In the genomic region with DNA sequence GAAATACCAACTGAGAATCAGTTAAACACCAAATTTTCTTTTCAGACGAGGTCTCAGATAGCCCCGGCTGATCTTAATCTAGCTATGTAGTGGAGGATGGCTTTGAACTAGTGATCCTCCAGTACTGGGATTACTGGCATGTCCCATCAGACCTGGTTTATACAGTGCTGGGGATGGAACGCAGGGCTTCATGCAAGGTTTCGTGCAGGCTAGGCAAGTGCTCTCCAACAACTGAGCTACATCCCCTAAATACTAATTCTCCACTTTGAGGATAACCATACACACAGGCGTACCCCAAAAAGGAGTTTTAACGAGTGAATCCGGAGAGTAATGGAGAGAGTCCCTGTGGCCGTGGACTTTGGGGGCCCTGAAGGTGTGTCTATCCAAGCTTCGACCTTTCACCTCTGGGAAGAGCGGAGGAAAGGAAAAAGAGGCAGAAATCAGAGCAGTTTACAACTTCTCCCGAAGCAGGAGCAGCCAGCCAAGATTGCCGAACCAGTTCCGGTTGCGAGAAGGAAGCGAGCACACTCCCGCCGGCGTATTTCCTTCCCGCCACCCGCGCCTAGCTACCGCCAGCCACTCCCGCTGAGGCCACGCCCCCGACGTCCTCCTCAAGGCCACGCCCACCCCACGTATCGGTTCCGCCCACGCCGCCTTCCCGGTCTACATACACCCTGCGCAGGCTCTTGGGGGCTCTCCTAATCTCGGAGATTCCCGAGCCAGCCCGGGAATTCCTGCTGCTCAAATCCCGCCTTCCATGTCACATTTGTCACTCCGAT, we compare ENCODE assay signal across 8 mouse cellular contexts. TPM values are rescaled to one million over a fixed set of nuclear protein-coding genes. Genes with fewer than 3 reads are reported as not detected.
A peak's percentile ranks its signal among the peaks of the same experiment; 100 is the strongest.
DNase-seq lines count a peak whose midpoint lies in the region; ATAC-seq and TF ChIP-seq lines count a peak whose summit lies in the region.

No protein-coding gene starts in this region.

- 4% methylated on average over 39 of the region's 39 CpGs for WGBS in heart, embryonic 12.5 days
- 3% methylated on average over 39 of the region's 39 CpGs for WGBS in kidney, postnatal 0 days
- 4% methylated on average over 39 of the region's 39 CpGs for WGBS in liver, embryonic 11.5 days
- 5% methylated on average over 39 of the region's 39 CpGs for whole genome bisulfite sequencing in stomach, embryonic 14.5 days

- peaks cover 20% of the 10 kb centered on the region for H3K79me2 ChIP-seq in C2C12 (ENCODE audit: control insufficient read depth, insufficient read depth)

- peak overlapping the region; percentile 75 for H3K9ac ChIP-seq in heart, embryonic 12.5 days
- peak overlapping the region; percentile 69 for H3K9ac ChIP-seq in kidney, postnatal 0 days (ENCODE audit: low read depth, low read length)
- H3K9ac ChIP-seq in liver, embryonic 11.5 days (ENCODE audit: low read depth, low read length), result peak overlapping the region; percentile 77
- peak overlapping the region; percentile 50 for H3K9ac ChIP-seq in stomach, embryonic 14.5 days (replicated peaks; ENCODE audit: low read depth, low read length)

- peak overlapping the region; percentile 77 for H3K4me2 ChIP-seq in heart, embryonic 12.5 days
- peak overlapping the region; percentile 79 for H3K4me2 ChIP-seq in kidney, postnatal 0 days (ENCODE audit: low read length)
- H3K4me2 ChIP-seq in liver, embryonic 11.5 days, result peak overlapping the region; percentile 86
- H3K4me2 ChIP-seq in stomach, embryonic 14.5 days (replicated peaks; ENCODE audit: low read depth, low read length), result peak overlapping the region; percentile 80

- DNase-seq in brain, embryonic 14.5 days (ENCODE audit: low read depth), result peak; percentile 99
- DNase-seq in kidney, postnatal 0 days (ENCODE audit: low spot score), result peak; percentile 100
- peak; percentile 99 for DNase-seq in liver, embryonic 11.5 days (ENCODE audit: low spot score)
- peak; percentile 96 for DNase-seq in naive thymus-derived CD4-positive, alpha-beta T cell, adult 2 months (ENCODE audit: low read depth)

- H3K79me3 ChIP-seq in C2C12 (ENCODE audit: low read depth), result peaks cover 1% of the 10 kb centered on the region

- H3K36me3 ChIP-seq in C2C12 (ENCODE audit: control insufficient read depth, insufficient read depth), result peaks cover 30% of the 10 kb centered on the region
- H3K36me3 ChIP-seq in erythroblast, embryonic 14.5 days (ENCODE audit: control insufficient read depth), result peaks cover 8% of the 10 kb centered on the region
- peaks cover 18% of the 10 kb centered on the region for H3K36me3 ChIP-seq in heart, embryonic 12.5 days
- H3K36me3 ChIP-seq in kidney, postnatal 0 days (ENCODE audit: insufficient read depth, low read length), result peaks cover 4% of the 10 kb centered on the region; the same call in 1 of the 2 replicates
- peaks cover 7% of the 10 kb centered on the region; the same call in 1 of the 2 replicates for H3K36me3 ChIP-seq in liver, embryonic 11.5 days (ENCODE audit: control insufficient read depth, insufficient read depth, low read length)
- H3K36me3 ChIP-seq in stomach, embryonic 14.5 days (ENCODE audit: control insufficient read depth, insufficient read depth, low read length), result peaks cover 7% of the 10 kb centered on the region; the same call in 1 of the 2 replicates

- H3K4me1 ChIP-seq in erythroblast, embryonic 14.5 days (ENCODE audit: control insufficient read depth), result peaks cover 42% of the 10 kb centered on the region
- H3K4me1 ChIP-seq in heart, embryonic 12.5 days (replicated peaks), result peaks cover 38% of the 10 kb centered on the region
- H3K4me1 ChIP-seq in kidney, postnatal 0 days (replicated peaks; ENCODE audit: insufficient read depth, low read length), result peaks cover 21% of the 10 kb centered on the region
- peaks cover 25% of the 10 kb centered on the region for H3K4me1 ChIP-seq in liver, embryonic 11.5 days (replicated peaks; ENCODE audit: control insufficient read depth, insufficient read depth, low read length)
- peaks cover 26% of the 10 kb centered on the region for H3K4me1 ChIP-seq in stomach, embryonic 14.5 days (ENCODE audit: control insufficient read depth, insufficient read depth, low read length)

- H3K27me3 ChIP-seq in C2C12 (ENCODE audit: control insufficient read depth, insufficient read depth, insufficient read length), result no peaks in the 10 kb centered on the region
- peaks cover 17% of the 10 kb centered on the region for H3K27me3 ChIP-seq in erythroblast, embryonic 14.5 days (ENCODE audit: control insufficient read depth)
- no peaks in the 10 kb centered on the region for H3K27me3 ChIP-seq in heart, embryonic 12.5 days (replicated peaks)
- H3K27me3 ChIP-seq in kidney, postnatal 0 days (ENCODE audit: insufficient read depth, low read length), result no peaks in the 10 kb centered on the region
- H3K27me3 ChIP-seq in liver, embryonic 11.5 days (replicated peaks; ENCODE audit: control insufficient read depth, insufficient read depth, low read length), result no peaks in the 10 kb centered on the region
- H3K27me3 ChIP-seq in stomach, embryonic 14.5 days (ENCODE audit: control insufficient read depth, insufficient read depth, low read length), result no peaks in the 10 kb centered on the region

- H3K4me3 ChIP-seq in C2C12 (ENCODE audit: insufficient read depth, poor library complexity, severe bottlenecking), result peak overlapping the region; percentile 47
- H3K4me3 ChIP-seq in erythroblast, embryonic 14.5 days (replicated peaks), result peak overlapping the region; percentile 72
- peak overlapping the region; percentile 59 for H3K4me3 ChIP-seq in heart, embryonic 12.5 days
- peak overlapping the region; percentile 43 for H3K4me3 ChIP-seq in kidney, postnatal 0 days (replicated peaks; ENCODE audit: low read depth, low read length)
- peak overlapping the region; percentile 68 for H3K4me3 ChIP-seq in liver, embryonic 11.5 days (ENCODE audit: low read depth, low read length)
- peak overlapping the region; percentile 52 for H3K4me3 ChIP-seq in stomach, embryonic 14.5 days (ENCODE audit: low read depth, low read length)

- peak overlapping the region; percentile 90 for H3K27ac ChIP-seq in heart, embryonic 12.5 days (ENCODE audit: poor library complexity, severe bottlenecking)
- H3K27ac ChIP-seq in kidney, postnatal 0 days, result peak overlapping the region; percentile 91
- peak overlapping the region; percentile 76 for H3K27ac ChIP-seq in liver, embryonic 11.5 days (ENCODE audit: low read depth, low read length)
- peak overlapping the region; percentile 91; the same call in 1 of the 2 replicates for H3K27ac ChIP-seq in stomach, embryonic 14.5 days (ENCODE audit: low read length)

- TF ChIP-seq POLR2A in brain, embryonic 14.5 days (IDR thresholded peaks at IDR 0.05; ENCODE audit: borderline replicate concordance, extremely low read depth, insufficient read depth, insufficient read length, poor library complexity, severe bottlenecking), result no peak

- peaks cover 2% of the 10 kb centered on the region; the same call in 1 of the 2 replicates for H3K9me3 ChIP-seq in erythroblast, embryonic 14.5 days (ENCODE audit: control insufficient read depth, low read length)
- no peaks in the 10 kb centered on the region; the same call in 1 of the 2 replicates for H3K9me3 ChIP-seq in heart, embryonic 12.5 days (replicated peaks)
- no peaks in the 10 kb centered on the region for H3K9me3 ChIP-seq in kidney, postnatal 0 days (replicated peaks; ENCODE audit: low read length)
- H3K9me3 ChIP-seq in liver, embryonic 11.5 days (ENCODE audit: control insufficient read depth, low read length), result 0 out of 2 replicates have a peak, but pooled peaks cover 2% of the 10 kb centered on the region
- no peaks in the 10 kb centered on the region for H3K9me3 ChIP-seq in stomach, embryonic 14.5 days (ENCODE audit: control insufficient read depth, low read depth, low read length)

- peak; percentile 96 for ATAC-seq in heart, embryonic 12.5 days (ENCODE audit: insufficient number of reproducible peaks, low FRiP score)
- peak; percentile 94 for ATAC-seq in kidney, postnatal 0 days (replicated peaks; ENCODE audit: low FRiP score, low read depth)
- ATAC-seq in liver, embryonic 11.5 days (replicated peaks; ENCODE audit: low FRiP score), result peak; percentile 95
- peak; percentile 97 for ATAC-seq in stomach, embryonic 14.5 days (ENCODE audit: insufficient number of reproducible peaks, insufficient read depth, low FRiP score, low read depth)

- TF ChIP-seq CTCF in C2C12 (IDR thresholded peaks at IDR 0.05; ENCODE audit: control insufficient read depth, insufficient read depth, insufficient read length), result no peak
- TF ChIP-seq CTCF in brain, embryonic 14.5 days (IDR thresholded peaks at IDR 0.05; ENCODE audit: borderline replicate concordance, extremely low read depth, insufficient read depth, insufficient read length), result no peak
- TF ChIP-seq CTCF in kidney, postnatal 0 days (IDR thresholded peaks at IDR 0.05; ENCODE audit: low read depth), result no peak

- H3ac ChIP-seq in C2C12 (ENCODE audit: control insufficient read depth, insufficient read length, low read depth), result peak overlapping the region; percentile 68

TF ChIP-seq in C2C12, 6 proteins besides CTCF, POLR2A, EP300 and RAD21:
- peak; percentile 77 for TF ChIP-seq MAX (IDR thresholded peaks at IDR 0.05)
- TF ChIP-seq FOSL1 (IDR thresholded peaks at IDR 0.05; ENCODE audit: insufficient read depth, low read length, poor library complexity, severe bottlenecking), result no peak

RNA-seq across cellular contexts. Expression of a gene that starts 0.6 kb away (rescaled TPM):
- polyA plus RNA-seq in C2C12 (2012; fragmentation: generic; extraction: Trizol), result 50.7 TPM
- polyA plus RNA-seq in brain, embryonic 14.5 days (2012; rRNA removed), result 23.9 and 24.8 TPM in 2 replicates
- polyA plus RNA-seq in erythroblast, embryonic 14.5 days (2012), result 0.22 and 0.38 TPM in 2 replicates
- polyA plus RNA-seq in heart, embryonic 12.5 days (2016; fragmentation: Nextera tagmentation; extraction: Ambion mirVana), result 34.2 and 35.3 TPM in 2 replicates
- 31.5 and 33.9 TPM in 2 replicates for polyA plus RNA-seq in kidney, postnatal 0 days (2015; fragmentation: Nextera tagmentation; extraction: Ambion mirVana)
- polyA plus RNA-seq in liver, embryonic 11.5 days (2014; fragmentation: Nextera tagmentation; extraction: Ambion mirVana), result 26.1 and 30.8 TPM in 2 replicates
- polyA plus RNA-seq in stomach, embryonic 14.5 days (2014; fragmentation: Nextera tagmentation; extraction: Ambion mirVana), result 58.5 and 68.4 TPM in 2 replicates

RNA-seq across cellular contexts. Expression of a gene that starts 42.8 kb away (rescaled TPM):
- 10.7 TPM for polyA plus RNA-seq in C2C12 (2012; fragmentation: generic; extraction: Trizol)
- polyA plus RNA-seq in brain, embryonic 14.5 days (2012; rRNA removed), result 20.0 and 23.7 TPM in 2 replicates
- polyA plus RNA-seq in erythroblast, embryonic 14.5 days (2012), result 0.96 and 1.1 TPM in 2 replicates
- polyA plus RNA-seq in heart, embryonic 12.5 days (2016; fragmentation: Nextera tagmentation; extraction: Ambion mirVana), result 12.6 and 13.0 TPM in 2 replicates
- polyA plus RNA-seq in kidney, postnatal 0 days (2015; fragmentation: Nextera tagmentation; extraction: Ambion mirVana), result 12.5 and 14.6 TPM in 2 replicates
- polyA plus RNA-seq in liver, embryonic 11.5 days (2014; fragmentation: Nextera tagmentation; extraction: Ambion mirVana), result 12.5 and 15.5 TPM in 2 replicates
- polyA plus RNA-seq in stomach, embryonic 14.5 days (2014; fragmentation: Nextera tagmentation; extraction: Ambion mirVana), result 32.0 and 37.8 TPM in 2 replicates

Comparison
In these comparisons a context has a peak if more than half of its experiments do, and no peak if none do; other contexts are left out.
1. Peak in every context shown above with its lines: DNase-seq, ATAC-seq, H3K4me3 ChIP-seq and H3K27ac ChIP-seq.
2. RNA of a gene that starts 0.6 kb away (polyA plus RNA-seq): 58.5 to 68.4 TPM in stomach, embryonic 14.5 days, 50.7 TPM in C2C12 (single experiment), 34.2 to 35.3 TPM in heart, embryonic 12.5 days, 31.5 to 33.9 TPM in kidney, postnatal 0 days, 26.1 to 30.8 TPM in liver, embryonic 11.5 days and 23.9 to 24.8 TPM in brain, embryonic 14.5 days; 0.22 to 0.38 TPM in erythroblast, embryonic 14.5 days; every median in the first group is over 10 times any median in the second.